Mouse (Mus musculus): Measurements from ENCODE around the gene Serpinf1.

- TF ChIP-seq CTCF (IDR thresholded peaks at IDR 0.05; ENCODE audit: borderline replicate concordance, control insufficient read depth, extremely low read depth, insufficient read depth, low read length, poor library complexity) (no peak), POLR2A (IDR thresholded peaks at IDR 0.05; ENCODE audit: control insufficient read depth, extremely low read depth, insufficient read depth, low read length, poor library complexity) (no peak)
These were observed 25.0 kb downstream of the Serpinf1 start for GRCm38 (mm10) chr11:75397452-75397851.
